Mouse (Mus musculus) heart, adult 2 months (tissue): ENCODE measurements around the gene Gria2.

ENCODE experiments used
- CTCF ChIP-seq: fragments of 200-600 bp; IDR thresholded peaks from 2 replicates; pipeline ENCODE4 v1.8.1; 2022; ENCODE audit warnings: antibody characterized with exemption, mild to moderate bottlenecking, moderate library complexity
- EP300 ChIP-seq: fragments of 200-500 bp; IDR thresholded peaks from 2 replicates; pipeline ENCODE4 v1.6.1; 2011; ENCODE audit warnings: low read depth, low read length, control low read depth; ENCODE audit not compliant: insufficient read depth

DNA sequence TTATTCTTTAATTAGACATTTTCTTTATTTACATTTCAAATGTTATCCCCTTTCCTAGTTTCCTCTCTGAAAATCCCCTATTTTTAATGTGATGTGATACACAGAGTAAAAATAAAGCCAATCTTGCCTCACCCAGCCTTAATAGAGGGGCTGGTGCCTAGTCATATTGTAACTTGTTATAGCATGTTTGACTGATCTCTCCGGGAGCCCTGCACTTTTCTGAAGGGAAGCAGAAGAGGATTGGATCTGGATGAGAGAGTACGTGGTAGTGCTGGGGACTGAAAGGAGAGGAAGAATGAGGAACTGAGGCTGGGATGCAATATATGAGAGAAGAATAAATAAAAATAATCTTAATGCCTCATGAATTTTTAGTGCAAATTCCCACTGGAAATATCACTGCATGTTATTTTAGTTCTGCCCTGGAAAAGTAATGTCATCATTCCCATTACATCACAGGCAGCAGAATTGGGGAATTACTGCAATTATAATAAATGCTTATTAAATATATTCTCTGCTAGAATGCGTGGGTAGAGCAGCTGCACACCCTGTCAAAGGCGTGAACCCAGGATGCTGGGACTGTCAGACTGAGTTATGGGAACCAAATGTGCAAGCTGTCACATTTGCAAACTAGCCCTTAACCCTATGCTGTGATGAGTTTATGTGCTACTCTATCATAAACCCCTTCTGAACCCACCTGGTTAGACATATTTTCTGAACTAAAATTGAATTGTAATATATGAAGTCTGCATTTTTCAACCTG lies 28.4 kb downstream of the Gria2 start:
- TF ChIP-seq EP300 (no peak), CTCF (no peak)
